Mouse (Mus musculus): Measurements from ENCODE around the gene Ssbp4.

DNA sequence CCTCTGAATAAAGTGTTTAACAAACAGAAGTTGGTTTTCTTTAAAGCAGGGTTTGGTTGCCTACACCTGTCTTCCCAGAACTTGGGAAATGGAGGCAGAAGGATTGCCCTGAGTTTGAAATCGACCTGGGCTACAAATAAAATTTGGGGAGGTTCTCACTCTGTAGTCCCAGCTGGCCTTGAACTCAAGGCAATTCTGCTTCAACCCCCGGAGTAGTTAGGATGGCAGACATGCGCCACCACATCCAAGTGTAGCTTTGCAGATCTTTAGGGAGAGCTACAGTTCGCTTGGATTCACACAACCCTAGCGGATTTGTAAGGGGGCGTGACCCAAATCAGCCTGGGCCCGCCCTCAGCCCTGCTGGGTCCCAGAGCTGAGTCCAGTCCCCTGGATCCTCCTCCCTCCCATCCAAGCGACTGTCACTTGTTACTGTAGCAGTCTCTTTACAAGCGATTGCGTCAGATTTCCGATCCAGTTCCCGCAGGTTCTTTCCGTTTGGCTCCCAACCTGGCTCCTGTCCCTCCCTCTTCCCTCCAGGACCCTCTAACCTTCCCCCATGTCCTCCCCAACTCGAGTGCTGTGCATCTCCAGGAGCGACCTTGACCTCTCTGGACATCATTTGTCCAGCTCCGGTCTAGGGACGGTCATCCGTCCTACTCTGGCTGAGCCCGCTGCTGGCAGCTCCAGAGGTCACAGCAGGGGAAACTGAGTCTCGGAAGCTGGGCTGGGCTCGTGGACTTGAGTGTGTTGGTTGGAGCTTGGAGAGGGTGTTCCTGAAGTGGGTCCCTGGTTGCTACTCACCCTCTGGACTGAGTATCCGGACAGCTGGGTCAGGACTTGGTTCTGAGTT lies 22.1 kb upstream of the Ssbp4 start:
- no peak for TF ChIP-seq TCF12 (IDR thresholded peaks at IDR 0.05; ENCODE audit: insufficient read depth, poor library complexity, severe bottlenecking)
- peak; percentile 15 for TF ChIP-seq POLR2A (IDR thresholded peaks at IDR 0.05; ENCODE audit: insufficient read length, low read depth)
- no peak for TF ChIP-seq USF1 (IDR thresholded peaks at IDR 0.05; ENCODE audit: low read depth)
- no peak for TF ChIP-seq E2F4 (IDR thresholded peaks at IDR 0.05; ENCODE audit: insufficient read depth)
- no peak for TF ChIP-seq POLR2AphosphoS2 (IDR thresholded peaks at IDR 0.05; ENCODE audit: insufficient read length, low read depth)
- no peak for TF ChIP-seq REST (IDR thresholded peaks at IDR 0.05; ENCODE audit: insufficient read depth, insufficient read length)
- peak; percentile 82; the same call in 1 of the 2 replicates for TF ChIP-seq CEBPB (IDR thresholded peaks at IDR 0.05; ENCODE audit: insufficient read depth, poor library complexity, severe bottlenecking)
- no peak for TF ChIP-seq MYOD1 (IDR thresholded peaks at IDR 0.05; ENCODE audit: control insufficient read depth in 1 of 3, insufficient read length in 2 of 3, low read depth in 2 of 3)
- TF ChIP-seq MAX (IDR thresholded peaks at IDR 0.05; ENCODE audit: low read depth): no peak
- no peak for TF ChIP-seq SRF (IDR thresholded peaks at IDR 0.05; ENCODE audit: control insufficient read depth, insufficient read length, low read depth)
- TF ChIP-seq MYOG (IDR thresholded peaks at IDR 0.05; ENCODE audit: control insufficient read depth in 1 of 3, insufficient read depth in 1 of 3, insufficient read length in 2 of 3, low read depth in 2 of 3): no peak
- no peak for TF ChIP-seq TCF3 (IDR thresholded peaks at IDR 0.05; ENCODE audit: insufficient read length, low read depth)

All from myocyte (in vitro differentiated cells).